Mouse (Mus musculus): ENCODE measurements around the gene D6Ertd527e.

DNA sequence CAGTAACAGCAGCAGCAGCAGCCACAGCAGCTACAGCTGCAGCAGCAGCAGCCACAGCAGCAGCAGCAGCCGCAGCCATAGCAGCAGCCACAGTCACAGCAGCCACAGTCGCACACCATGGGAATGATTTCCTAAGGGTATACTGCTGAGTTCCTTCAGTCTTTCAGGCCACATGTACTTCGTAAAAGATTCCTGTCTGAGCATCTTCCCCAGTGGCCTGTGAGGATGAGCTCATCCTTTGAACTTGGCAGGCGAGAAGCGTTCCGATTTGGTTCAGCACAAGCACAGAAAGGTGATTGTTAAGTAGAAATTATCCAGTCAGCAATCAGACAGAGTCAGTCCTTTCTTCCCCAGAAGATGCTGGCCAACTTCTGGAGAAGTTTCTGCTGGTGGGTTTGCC is 7.6 kb downstream of the D6Ertd527e start:
- no peak for TF ChIP-seq POLR2A (IDR thresholded peaks at IDR 0.05; ENCODE audit: extremely low read depth, insufficient read depth, low read length)
- no peak for TF ChIP-seq CTCF (IDR thresholded peaks at IDR 0.05; ENCODE audit: extremely low read depth, insufficient read depth, low read length)

All from cortical plate, adult 2 months (tissue).